Mouse (Mus musculus): ENCODE measurements around the gene Olfr1082. TPM values are rescaled to one million over a fixed set of nuclear protein-coding genes. Genes with fewer than 3 reads are reported as not detected.
"Not testable (repeated sequence)": the region's sequence is repeated elsewhere in the genome, so short reads cannot be mapped to it uniquely, and the experiment has no call there.

The Olfr1082 gene
- not detected in 2 replicates for polyA plus RNA-seq (2014; fragmentation: Nextera tagmentation; extraction: Ambion mirVana)

DNA sequence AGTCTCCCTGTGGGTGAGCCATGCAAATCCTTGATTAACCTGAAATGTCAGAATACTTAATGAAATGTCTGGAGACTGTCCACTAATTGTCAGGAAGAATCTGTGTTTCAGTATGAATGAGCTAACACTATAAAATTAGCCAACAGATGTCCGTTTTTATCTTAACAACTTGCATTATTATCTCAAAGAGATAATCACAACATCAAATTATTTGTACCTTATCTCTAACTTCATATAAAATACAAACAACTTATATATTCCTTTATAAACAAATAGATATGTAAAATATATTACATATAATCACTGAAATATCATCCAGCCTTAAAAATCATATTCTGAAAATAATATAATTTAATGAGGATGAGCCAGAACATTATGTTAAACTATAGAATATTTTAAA lies at the start of gene Olfr1082:
Gene Olfr1082, minus strand, starts transcription at position 101 of the 400 bp plus-strand sequence.
- H3K27ac ChIP-seq (replicated peaks; ENCODE audit: low read depth, low read length); H3K9ac ChIP-seq (ENCODE audit: low read depth, low read length); H3K27me3 ChIP-seq (replicated peaks; ENCODE audit: control insufficient read depth, insufficient read depth, low read length); H3K4me3 ChIP-seq (ENCODE audit: low read depth, low read length); ATAC-seq (ENCODE audit: low read depth); H3K9me3 ChIP-seq (ENCODE audit: control insufficient read depth, low read length); DNase-seq (ENCODE audit: low spot score); H3K36me3 ChIP-seq (ENCODE audit: control insufficient read depth, insufficient read depth, low read length); H3K4me1 ChIP-seq (ENCODE audit: control insufficient read depth, insufficient read depth, low read length); H3K4me2 ChIP-seq (ENCODE audit: low read depth, low read length): not testable (repeated sequence)
- WGBS = 33% methylated on average over 1 of the region's 1 CpGs

DNA sequence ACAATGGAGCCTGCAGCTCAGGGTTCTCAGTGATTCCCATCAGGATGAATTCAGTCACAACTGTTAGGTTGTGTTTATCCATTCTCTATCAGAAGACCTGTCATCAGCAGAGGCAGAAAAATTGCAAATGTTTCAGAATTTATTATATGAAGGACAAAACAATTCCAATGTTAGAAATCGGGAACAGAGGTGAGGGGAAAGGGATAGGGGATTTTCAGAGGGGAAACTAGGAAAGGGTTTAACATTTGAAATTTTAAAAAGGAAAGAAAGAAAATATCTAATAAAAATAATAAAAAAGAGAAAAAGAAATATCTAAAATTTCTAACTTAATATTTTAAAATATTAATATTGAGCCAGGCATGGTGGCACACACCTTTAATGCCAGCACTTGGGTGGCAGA lies 40.9 kb upstream of the Olfr1082 start, which contains the start of gene Olfr1084:
Gene Olfr1084, minus strand, starts transcription at position 101 of the 400 bp plus-strand sequence.
- 70% methylated on average over 1 of the region's 1 CpGs for WGBS
- H3K4me1 ChIP-seq (ENCODE audit: control insufficient read depth, insufficient read depth, low read length); H3K4me3 ChIP-seq (ENCODE audit: low read depth, low read length); H3K9me3 ChIP-seq (ENCODE audit: control insufficient read depth, low read length); H3K4me2 ChIP-seq (ENCODE audit: low read depth, low read length); H3K27ac ChIP-seq (replicated peaks; ENCODE audit: low read depth, low read length); H3K27me3 ChIP-seq (replicated peaks; ENCODE audit: control insufficient read depth, insufficient read depth, low read length); H3K9ac ChIP-seq (ENCODE audit: low read depth, low read length); ATAC-seq (ENCODE audit: low read depth); H3K36me3 ChIP-seq (ENCODE audit: control insufficient read depth, insufficient read depth, low read length); DNase-seq (ENCODE audit: low spot score): not testable (repeated sequence)

DNA sequence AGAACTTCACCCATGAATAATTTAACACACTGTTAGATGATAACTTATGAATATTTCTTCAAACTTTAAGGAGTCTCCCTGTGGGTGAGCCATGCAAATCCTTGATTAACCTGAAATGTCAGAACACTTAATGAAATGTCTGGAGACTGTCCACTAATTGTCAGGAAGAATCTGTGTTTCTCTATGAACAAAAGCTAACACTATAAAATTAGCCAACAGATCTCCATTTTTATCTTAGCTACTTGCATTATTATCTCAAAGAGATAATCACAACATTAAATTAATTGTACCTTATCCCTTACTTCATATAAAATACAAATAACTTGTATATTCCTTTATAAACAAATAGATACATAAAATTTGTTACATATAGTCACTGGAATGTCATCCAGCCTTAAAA lies 40.6 kb downstream of the Olfr1082 start, which contains the start of gene Olfr1080:
Gene Olfr1080, minus strand, starts transcription at position 101 of the 400 bp plus-strand sequence.
- ATAC-seq (ENCODE audit: low read depth) = not testable (repeated sequence)

More for the DNA sequence above, 40.6 kb downstream of the Olfr1082 start, which contains the start of gene Olfr1080:
- H3K9me3 ChIP-seq (ENCODE audit: control insufficient read depth, low read length); H3K27ac ChIP-seq (replicated peaks; ENCODE audit: low read depth, low read length); H3K9ac ChIP-seq (ENCODE audit: low read depth, low read length); H3K4me1 ChIP-seq (ENCODE audit: control insufficient read depth, insufficient read depth, low read length); H3K4me3 ChIP-seq (ENCODE audit: low read depth, low read length); H3K4me2 ChIP-seq (ENCODE audit: low read depth, low read length); H3K27me3 ChIP-seq (replicated peaks; ENCODE audit: control insufficient read depth, insufficient read depth, low read length); H3K36me3 ChIP-seq (ENCODE audit: control insufficient read depth, insufficient read depth, low read length); DNase-seq (ENCODE audit: low spot score): not testable (repeated sequence)

Other genes with a start within 250 kb of the Olfr1082 start
- not detected in 2 replicates for gene Olfr1055, start 248.7 kb downstream of the Olfr1082 start, polyA plus RNA-seq (2014; fragmentation: Nextera tagmentation; extraction: Ambion mirVana)
- 0.21 TPM in 1 of 2 replicates, not detected in the other for gene Olfr1056, start 236.5 kb downstream of the Olfr1082 start, polyA plus RNA-seq (2014; fragmentation: Nextera tagmentation; extraction: Ambion mirVana)
- gene Olfr1057, start 220.6 kb downstream of the Olfr1082 start, polyA plus RNA-seq (2014; fragmentation: Nextera tagmentation; extraction: Ambion mirVana) = not detected in 2 replicates
- gene Olfr1058, start 210.4 kb downstream of the Olfr1082 start, polyA plus RNA-seq (2014; fragmentation: Nextera tagmentation; extraction: Ambion mirVana) = 0.18 and 0.22 TPM in 2 replicates
- not detected in 2 replicates for gene Olfr1061, start 184.9 kb downstream of the Olfr1082 start, polyA plus RNA-seq (2014; fragmentation: Nextera tagmentation; extraction: Ambion mirVana)
- 0.07 TPM in 1 of 2 replicates, not detected in the other for gene Olfr1062, start 172.2 kb downstream of the Olfr1082 start, polyA plus RNA-seq (2014; fragmentation: Nextera tagmentation; extraction: Ambion mirVana)
- 0.15 and 0.25 TPM in 2 replicates for gene Olfr1065, start 148.4 kb downstream of the Olfr1082 start, polyA plus RNA-seq (2014; fragmentation: Nextera tagmentation; extraction: Ambion mirVana)
- not detected in 2 replicates for gene Olfr1066, start 142.7 kb downstream of the Olfr1082 start, polyA plus RNA-seq (2014; fragmentation: Nextera tagmentation; extraction: Ambion mirVana)
- gene Olfr228, start 111.6 kb downstream of the Olfr1082 start, polyA plus RNA-seq (2014; fragmentation: Nextera tagmentation; extraction: Ambion mirVana) = 0.13 TPM in 1 of 2 replicates, not detected in the other
- not detected in 2 replicates for gene Olfr1076, start 90.5 kb downstream of the Olfr1082 start, polyA plus RNA-seq (2014; fragmentation: Nextera tagmentation; extraction: Ambion mirVana)
- not detected in 2 replicates for gene Olfr1079, start 56.5 kb downstream of the Olfr1082 start, polyA plus RNA-seq (2014; fragmentation: Nextera tagmentation; extraction: Ambion mirVana)
- not detected in 2 replicates for gene Olfr1080, start 40.7 kb downstream of the Olfr1082 start, polyA plus RNA-seq (2014; fragmentation: Nextera tagmentation; extraction: Ambion mirVana)
- gene Olfr1084, start 40.8 kb upstream of the Olfr1082 start, polyA plus RNA-seq (2014; fragmentation: Nextera tagmentation; extraction: Ambion mirVana) = not detected in 2 replicates
- gene Olfr1085, start 63.1 kb upstream of the Olfr1082 start, polyA plus RNA-seq (2014; fragmentation: Nextera tagmentation; extraction: Ambion mirVana) = not detected in 2 replicates
- not detected in 2 replicates for gene Olfr1086, start 81.1 kb upstream of the Olfr1082 start, polyA plus RNA-seq (2014; fragmentation: Nextera tagmentation; extraction: Ambion mirVana)
- gene Olfr1087, start 99.4 kb upstream of the Olfr1082 start, polyA plus RNA-seq (2014; fragmentation: Nextera tagmentation; extraction: Ambion mirVana) = not detected in 2 replicates
- not detected in 2 replicates for gene Olfr1089, start 134.7 kb upstream of the Olfr1082 start, polyA plus RNA-seq (2014; fragmentation: Nextera tagmentation; extraction: Ambion mirVana)
- gene Olfr1090, start 160.0 kb upstream of the Olfr1082 start, polyA plus RNA-seq (2014; fragmentation: Nextera tagmentation; extraction: Ambion mirVana) = not detected in 2 replicates
- gene Olfr1093, start 183.5 kb upstream of the Olfr1082 start, polyA plus RNA-seq (2014; fragmentation: Nextera tagmentation; extraction: Ambion mirVana) = not detected in 2 replicates
- not detected in 2 replicates for gene Olfr141, start 211.1 kb upstream of the Olfr1082 start, polyA plus RNA-seq (2014; fragmentation: Nextera tagmentation; extraction: Ambion mirVana)
- not detected in 2 replicates for gene Olfr1094, start 225.7 kb upstream of the Olfr1082 start, polyA plus RNA-seq (2014; fragmentation: Nextera tagmentation; extraction: Ambion mirVana)

All from embryonic facial prominence, embryonic 14.5 days (tissue).